Mouse (Mus musculus): ENCODE measurements around the gene Hspb1. TPM values are rescaled to one million over a fixed set of nuclear protein-coding genes. Genes with fewer than 3 reads are reported as not detected.

Gene Hspb1
- polyA plus RNA-seq (2016; fragmentation: Nextera tagmentation; extraction: Ambion mirVana): 7.8 and 8.5 TPM in 2 replicates

DNA sequence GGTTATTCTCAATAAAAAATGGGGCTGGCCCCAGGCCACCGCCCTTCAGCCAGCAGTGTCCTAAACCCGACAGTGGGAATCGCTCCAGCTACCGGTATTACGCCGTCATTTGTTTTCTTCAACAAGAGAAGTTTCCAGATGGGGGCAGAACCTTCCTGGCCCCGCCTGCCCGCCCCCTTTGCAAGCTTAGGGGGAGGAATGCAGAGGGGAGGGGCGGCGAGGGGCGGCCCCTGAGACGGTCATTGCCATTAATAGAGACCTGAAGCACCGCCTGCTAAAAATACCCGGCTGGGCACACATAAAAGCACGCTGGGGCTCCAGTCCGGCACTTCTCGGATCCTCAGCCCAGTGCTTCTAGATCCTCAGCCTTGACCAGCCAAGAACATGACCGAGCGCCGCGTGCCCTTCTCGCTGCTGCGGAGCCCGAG is at the start of gene Hspb1:
Gene Hspb1 (plus strand): TSS at position 245 of the 428 bp plus-strand sequence.
- Histone ChIP-seq H3K4me3 (peak within 1 kb of the TSS; percentile 44), H3K9me3 (replicated peaks) (no peaks in the 10 kb centered on the region), H3K36me3 (no peaks in the 10 kb centered on the region), H3K27ac (replicated peaks) (no peak within 1 kb of the TSS), H3K27me3 (ENCODE audit: low read depth, poor library complexity, severe bottlenecking) (peaks cover 64% of the 10 kb centered on the region), H3K4me1 (peaks cover 21% of the 10 kb centered on the region)
- DNase-seq (ENCODE audit: low spot score): peak; percentile 46
- 2% methylated on average over 24 of the region's 24 CpGs for WGBS

DNA sequence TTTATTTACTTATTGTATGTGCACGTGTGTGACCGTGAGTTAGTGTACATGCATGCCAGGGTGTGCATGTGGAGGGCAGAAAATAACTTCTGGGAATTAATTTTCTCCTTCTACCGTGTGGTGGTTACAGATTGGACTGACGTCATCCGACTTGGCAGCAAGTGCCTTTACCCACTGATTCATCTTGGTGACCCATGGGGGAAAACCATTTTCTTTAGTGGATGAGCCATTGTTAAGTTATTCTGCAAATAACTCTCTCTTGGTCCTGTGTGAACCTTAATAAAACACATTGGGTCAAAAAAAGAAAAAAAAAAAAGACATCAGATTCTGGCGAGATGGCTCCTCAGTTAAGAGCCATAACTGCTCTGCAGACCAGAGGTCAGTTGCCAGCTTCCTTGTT is 46.1 kb upstream of the Hspb1 start:
- no peaks in the 10 kb centered on the region for H3K36me3 ChIP-seq
- H3K27ac ChIP-seq (replicated peaks): no peak overlapping the region
- no peak overlapping the region for H3K4me3 ChIP-seq
- no peaks in the 10 kb centered on the region for H3K9me3 ChIP-seq (replicated peaks)
- no peak for DNase-seq (ENCODE audit: low spot score)
- WGBS: 86% methylated on average over 6 of the region's 6 CpGs
- no peaks in the 10 kb centered on the region for H3K4me1 ChIP-seq
- H3K27me3 ChIP-seq (ENCODE audit: low read depth, poor library complexity, severe bottlenecking): peaks cover 11% of the 10 kb centered on the region

DNA sequence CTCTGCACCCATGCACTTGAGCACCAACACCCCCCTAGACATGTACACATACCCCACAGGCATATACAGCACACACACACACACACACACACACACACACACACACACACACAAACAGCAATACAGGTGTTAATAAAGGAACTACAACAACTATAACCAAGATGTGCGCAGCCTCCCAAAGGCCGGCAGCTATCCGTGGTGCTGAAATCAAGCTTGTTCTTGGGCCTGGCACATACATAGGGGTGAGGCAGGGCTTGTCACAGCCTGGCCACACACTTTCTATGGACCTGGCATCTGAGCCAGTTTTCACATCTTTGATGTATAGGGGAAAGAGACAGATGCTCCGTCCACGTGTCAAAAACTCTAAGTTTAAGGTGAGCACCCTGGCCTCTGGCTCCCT is 44.3 kb upstream of the Hspb1 start:
- Histone ChIP-seq H3K27me3 (ENCODE audit: low read depth, poor library complexity, severe bottlenecking) (0 out of 2 replicates have a peak, but pooled peaks cover 4% of the 10 kb centered on the region), H3K4me3 (no peak overlapping the region), H3K4me1 (no peaks in the 10 kb centered on the region), H3K27ac (replicated peaks) (no peak overlapping the region), H3K9me3 (replicated peaks) (peaks cover 4% of the 10 kb centered on the region; the same call in 1 of the 2 replicates), H3K36me3 (no peaks in the 10 kb centered on the region)
- WGBS: 36% methylated on average over 5 of the region's 5 CpGs
- peak; percentile 29 for DNase-seq (ENCODE audit: low spot score)

DNA sequence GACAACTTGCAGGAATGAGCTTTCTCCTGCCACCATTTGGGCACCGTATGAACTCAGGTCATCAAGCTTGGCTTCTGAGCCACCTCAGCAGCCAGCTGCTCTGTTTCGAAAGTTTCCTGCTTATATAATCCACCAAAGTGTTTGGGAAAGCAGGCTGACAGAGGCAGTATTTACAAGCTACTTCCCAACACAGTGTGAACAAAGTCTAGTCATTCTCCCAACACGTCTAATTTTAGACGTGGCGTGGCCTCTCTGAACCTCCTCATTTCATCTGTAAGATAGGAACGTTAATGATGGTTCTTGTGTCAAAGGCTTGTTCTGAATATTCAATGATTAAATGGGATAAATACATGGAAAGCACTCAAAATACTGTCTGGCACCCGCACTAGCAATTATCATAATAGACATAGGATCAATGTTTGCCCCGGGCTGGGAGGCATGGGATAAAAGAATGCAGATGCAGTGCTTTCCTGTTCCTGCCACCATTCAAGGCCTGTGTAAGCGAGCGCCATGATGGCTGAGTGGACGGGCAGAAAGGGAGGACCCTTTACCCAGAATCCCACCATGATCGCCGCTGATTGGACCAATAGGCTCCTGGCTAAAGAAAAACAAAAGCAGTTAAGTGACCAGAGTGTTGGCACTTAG is 41.9 kb upstream of the Hspb1 start:
- Histone ChIP-seq H3K9me3 (replicated peaks) (peaks cover 4% of the 10 kb centered on the region; the same call in 1 of the 2 replicates), H3K4me3 (no peak overlapping the region), H3K4me1 (peaks cover 16% of the 10 kb centered on the region), H3K27me3 (ENCODE audit: low read depth, poor library complexity, severe bottlenecking) (peaks cover 20% of the 10 kb centered on the region), H3K36me3 (no peaks in the 10 kb centered on the region), H3K27ac (replicated peaks) (no peak overlapping the region)
- WGBS: 85% methylated on average over 13 of the region's 13 CpGs
- no peak for DNase-seq (ENCODE audit: low spot score)

DNA sequence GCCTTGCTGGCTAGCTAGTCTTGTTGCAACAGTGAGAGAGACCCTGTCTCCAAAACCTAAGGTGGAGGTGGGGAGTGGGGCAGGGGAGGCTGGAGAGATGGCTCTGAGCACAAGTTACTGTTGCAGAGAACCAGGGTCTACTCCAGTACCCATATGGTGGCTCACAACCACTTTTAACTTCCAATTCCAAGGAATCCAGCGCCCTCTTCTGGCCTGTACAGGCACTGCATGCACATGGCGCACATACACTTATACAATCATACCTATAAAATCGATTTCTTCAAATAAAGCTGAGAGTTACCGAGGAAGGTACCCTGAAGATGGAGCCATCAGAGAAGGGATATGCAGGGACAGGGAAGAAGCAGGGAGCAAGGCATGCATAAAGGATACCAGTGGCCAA is 40.3 kb upstream of the Hspb1 start:
- no peak for DNase-seq (ENCODE audit: low spot score)
- WGBS: 72% methylated on average over 4 of the region's 4 CpGs
- peaks cover 33% of the 10 kb centered on the region for H3K4me1 ChIP-seq
- H3K27me3 ChIP-seq (ENCODE audit: low read depth, poor library complexity, severe bottlenecking): peaks cover 37% of the 10 kb centered on the region
- H3K9me3 ChIP-seq (replicated peaks): peaks cover 4% of the 10 kb centered on the region; the same call in 1 of the 2 replicates
- H3K27ac ChIP-seq (replicated peaks): no peak overlapping the region
- no peak overlapping the region for H3K4me3 ChIP-seq
- no peaks in the 10 kb centered on the region for H3K36me3 ChIP-seq

DNA sequence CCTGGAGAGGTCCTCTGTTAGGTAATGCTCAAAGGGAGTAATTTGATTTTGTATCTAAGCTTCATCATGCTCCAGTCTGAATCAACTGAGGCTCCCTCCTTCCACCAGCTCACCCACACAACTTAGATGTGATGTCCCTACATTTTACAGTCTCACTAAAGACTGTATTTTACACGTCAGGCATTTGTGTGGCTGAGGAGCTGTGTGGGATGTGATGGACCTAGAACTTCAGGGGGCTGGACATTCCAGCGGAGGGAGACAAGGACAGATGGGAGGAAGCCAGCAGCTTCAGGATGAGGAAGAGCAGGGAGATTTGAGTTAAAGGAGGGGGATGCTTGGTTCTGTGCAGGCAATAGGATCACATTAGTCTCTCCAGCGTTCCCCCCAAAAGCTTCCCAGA is 39.8 kb upstream of the Hspb1 start:
- WGBS: 89% methylated on average over 3 of the region's 3 CpGs
- H3K27me3 ChIP-seq (ENCODE audit: low read depth, poor library complexity, severe bottlenecking): peaks cover 40% of the 10 kb centered on the region
- H3K4me1 ChIP-seq: peaks cover 37% of the 10 kb centered on the region
- H3K27ac ChIP-seq (replicated peaks): no peak overlapping the region
- H3K36me3 ChIP-seq: no peaks in the 10 kb centered on the region
- no peak for DNase-seq (ENCODE audit: low spot score)
- H3K4me3 ChIP-seq: no peak overlapping the region
- peaks cover 4% of the 10 kb centered on the region; the same call in 1 of the 2 replicates for H3K9me3 ChIP-seq (replicated peaks)

DNA sequence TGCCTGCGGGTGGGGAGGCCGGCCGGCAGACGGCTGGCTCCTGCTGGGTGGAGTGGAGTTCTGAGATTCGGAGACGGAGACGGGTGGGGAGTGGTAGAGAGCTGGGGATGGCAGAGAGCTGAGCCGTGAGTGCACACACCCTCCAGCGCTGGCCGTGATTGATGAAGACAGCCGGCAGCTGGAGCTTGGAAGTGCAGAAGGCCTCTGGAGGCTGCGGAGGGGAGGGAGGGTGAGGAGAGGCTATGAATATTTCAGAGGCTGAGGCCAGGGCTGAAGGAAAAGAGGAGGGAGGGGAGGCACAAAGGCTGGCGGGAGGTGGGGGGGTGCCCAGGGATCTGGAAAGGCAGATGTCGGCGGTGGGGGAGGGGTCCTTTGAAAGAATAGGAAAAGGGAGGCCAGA is 36.7 kb upstream of the Hspb1 start:
- Histone ChIP-seq H3K4me3 (peak overlapping the region; percentile 48), H3K27ac (replicated peaks) (peak overlapping the region; percentile 84), H3K9me3 (replicated peaks) (peaks cover 4% of the 10 kb centered on the region; the same call in 1 of the 2 replicates), H3K36me3 (no peaks in the 10 kb centered on the region), H3K27me3 (ENCODE audit: low read depth, poor library complexity, severe bottlenecking) (peaks cover 68% of the 10 kb centered on the region), H3K4me1 (peaks cover 43% of the 10 kb centered on the region)
- DNase-seq (ENCODE audit: low spot score): peak; percentile 80
- 1% methylated on average over 15 of the region's 15 CpGs for whole genome bisulfite sequencing

DNA sequence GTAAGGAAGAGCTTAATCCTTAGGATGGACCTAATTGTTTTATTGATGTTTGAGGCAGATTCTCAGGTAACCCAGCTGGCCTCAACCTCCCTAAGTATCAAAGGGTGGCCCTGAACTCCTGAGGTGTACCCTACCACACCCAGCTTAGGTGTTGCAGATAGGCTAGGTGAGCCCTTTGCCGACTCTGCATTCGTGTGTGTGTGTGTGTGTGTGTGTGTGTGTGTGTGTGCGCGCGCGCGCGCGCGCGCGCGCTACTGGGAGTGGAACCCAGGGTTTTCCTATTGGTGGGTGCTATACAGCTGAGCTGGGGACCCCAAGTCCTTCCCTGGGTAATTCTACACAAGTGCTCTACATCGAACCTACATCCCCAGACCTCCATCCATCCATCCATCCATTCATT is 36.2 kb upstream of the Hspb1 start:
- Histone ChIP-seq H3K4me1 (peaks cover 43% of the 10 kb centered on the region), H3K4me3 (peak overlapping the region; percentile 48), H3K36me3 (no peaks in the 10 kb centered on the region), H3K9me3 (replicated peaks) (peaks cover 4% of the 10 kb centered on the region; the same call in 1 of the 2 replicates), H3K27ac (replicated peaks) (peak overlapping the region; percentile 84), H3K27me3 (ENCODE audit: low read depth, poor library complexity, severe bottlenecking) (peaks cover 73% of the 10 kb centered on the region)
- WGBS: 6% methylated on average over 14 of the region's 14 CpGs
- DNase-seq (ENCODE audit: low spot score): no peak

DNA sequence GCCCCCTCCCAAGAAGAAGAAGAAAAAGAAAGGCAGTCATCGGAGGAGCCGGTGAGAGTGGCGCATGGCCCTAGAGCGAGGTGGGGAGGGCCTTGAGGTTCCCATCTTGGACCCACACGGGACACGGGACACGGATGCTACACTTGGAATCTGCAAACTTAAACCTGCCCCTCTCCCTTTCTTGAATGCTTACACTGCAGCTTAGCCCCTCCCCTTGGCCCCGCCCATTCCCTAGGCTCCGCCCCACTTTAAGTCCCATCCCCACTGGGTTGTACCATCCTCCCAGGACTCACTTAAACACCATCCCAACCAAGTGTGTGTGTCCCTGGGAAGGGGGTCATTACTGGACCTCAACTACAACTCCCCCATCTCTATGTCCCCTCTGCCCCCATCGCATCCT is 35.3 kb upstream of the Hspb1 start:
- Histone ChIP-seq H3K27me3 (ENCODE audit: low read depth, poor library complexity, severe bottlenecking) (peaks cover 82% of the 10 kb centered on the region), H3K4me3 (peak overlapping the region; percentile 48), H3K9me3 (replicated peaks) (peaks cover 2% of the 10 kb centered on the region; the same call in 1 of the 2 replicates), H3K4me1 (peaks cover 50% of the 10 kb centered on the region), H3K27ac (replicated peaks) (peak overlapping the region; percentile 84), H3K36me3 (no peaks in the 10 kb centered on the region)
- peak; percentile 37 for DNase-seq (ENCODE audit: low spot score)
- 2% methylated on average over 10 of the region's 10 CpGs for WGBS

DNA sequence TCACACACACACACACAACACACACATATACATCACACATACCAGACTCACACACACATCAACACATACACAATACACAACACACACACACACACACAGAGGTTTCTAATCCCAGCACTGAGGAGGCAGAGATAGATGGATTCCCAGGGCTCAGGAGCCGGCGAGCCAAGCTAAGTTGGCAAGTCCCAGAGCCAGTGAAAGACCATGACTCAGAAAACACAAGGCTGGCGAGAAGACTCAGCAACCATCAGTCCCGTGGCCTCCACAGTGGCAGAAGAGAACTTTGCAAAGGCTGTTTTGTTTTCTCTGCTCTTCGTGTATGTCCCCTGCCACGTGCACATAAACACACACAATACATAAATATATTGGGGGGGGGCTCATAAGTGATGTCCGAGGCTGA is 34.0 kb upstream of the Hspb1 start:
- H3K27me3 ChIP-seq (ENCODE audit: low read depth, poor library complexity, severe bottlenecking): peaks cover 95% of the 10 kb centered on the region
- 72% methylated on average over 7 of the region's 7 CpGs for WGBS
- no peak overlapping the region for H3K27ac ChIP-seq (replicated peaks)
- DNase-seq (ENCODE audit: low spot score): no peak
- no peaks in the 10 kb centered on the region for H3K36me3 ChIP-seq
- peaks cover 50% of the 10 kb centered on the region for H3K4me1 ChIP-seq
- no peaks in the 10 kb centered on the region for H3K9me3 ChIP-seq (replicated peaks)
- no peak overlapping the region for H3K4me3 ChIP-seq

DNA sequence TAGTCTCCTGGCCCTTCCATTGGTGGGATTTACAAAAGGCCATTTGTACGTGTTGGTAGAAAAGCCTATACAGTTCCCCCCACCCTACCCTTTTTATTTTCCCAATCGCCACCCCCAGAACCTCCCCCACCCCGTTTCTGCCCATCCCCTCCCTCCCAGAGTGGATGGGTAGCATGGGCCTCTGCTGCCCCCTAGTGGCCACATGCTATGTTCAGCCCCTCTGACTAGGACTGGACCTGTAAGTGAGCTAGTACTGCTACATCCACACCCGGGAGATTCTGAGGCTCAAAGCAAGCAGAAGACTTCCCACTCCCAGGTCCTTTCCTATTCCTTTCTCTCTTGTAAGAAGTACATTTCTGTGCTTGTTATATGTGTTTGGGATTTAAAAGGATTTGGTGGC is 32.6 kb upstream of the Hspb1 start:
- Histone ChIP-seq H3K36me3 (no peaks in the 10 kb centered on the region), H3K27me3 (ENCODE audit: low read depth, poor library complexity, severe bottlenecking) (peaks cover 98% of the 10 kb centered on the region), H3K9me3 (replicated peaks) (no peaks in the 10 kb centered on the region), H3K27ac (replicated peaks) (no peak overlapping the region), H3K4me1 (peaks cover 40% of the 10 kb centered on the region), H3K4me3 (no peak overlapping the region)
- WGBS: 0% methylated on average over 4 of the region's 4 CpGs
- peak; percentile 77 for DNase-seq (ENCODE audit: low spot score)

DNA sequence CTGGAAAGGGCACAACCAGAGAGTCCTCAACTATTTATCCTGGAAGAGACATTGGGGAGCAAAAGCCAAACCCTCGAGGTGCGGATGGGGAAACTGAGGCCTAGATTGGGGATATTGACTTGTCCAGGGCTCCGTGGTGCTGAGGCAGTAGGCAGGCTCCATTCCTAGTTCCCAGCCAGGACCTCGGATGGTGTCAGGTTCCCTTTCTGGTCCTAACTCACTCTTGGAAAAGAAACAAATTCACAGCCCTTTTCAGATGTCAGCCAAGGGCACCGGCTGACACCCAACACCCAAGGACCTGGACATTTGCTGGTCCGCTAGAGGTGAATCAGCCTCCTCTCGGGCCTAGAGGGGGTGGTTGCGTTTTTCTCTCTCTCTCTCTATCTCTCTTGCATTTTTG is 21.1 kb upstream of the Hspb1 start:
- H3K9me3 ChIP-seq (replicated peaks): no peaks in the 10 kb centered on the region
- peaks cover 94% of the 10 kb centered on the region for H3K27me3 ChIP-seq (ENCODE audit: low read depth, poor library complexity, severe bottlenecking)
- WGBS: 41% methylated on average over 8 of the region's 8 CpGs
- H3K4me1 ChIP-seq: peaks cover 20% of the 10 kb centered on the region
- no peak overlapping the region for H3K27ac ChIP-seq (replicated peaks)
- no peak overlapping the region for H3K4me3 ChIP-seq
- H3K36me3 ChIP-seq: no peaks in the 10 kb centered on the region
- no peak for DNase-seq (ENCODE audit: low spot score)
